Mouse (Mus musculus): ENCODE results near the gene Ulk3. TPM values are rescaled to one million over a fixed set of nuclear protein-coding genes. Genes with fewer than 3 reads are reported as not detected.

Gene Ulk3
- total and polyA plus RNA-seq, 3 experiments, result 5.7 to 19.1 (median 6.7) TPM

GRCm38 (mm10) chr9:57547869-57548268, 41.4 kb upstream of the Ulk3 start:
- Histone ChIP-seq H3K4me3 (no peak overlapping the region), H3K4me1 (ENCODE audit: control insufficient read depth, insufficient read depth, low read length) (peaks cover 15% of the 10 kb centered on the region), H3K27me3 (ENCODE audit: control insufficient read depth, insufficient read depth, low read length) (no peaks in the 10 kb centered on the region), H3K9ac (ENCODE audit: low read depth, low read length) (no peak overlapping the region), H3K36me3 (ENCODE audit: control insufficient read depth, insufficient read depth, low read length) (peaks cover 4% of the 10 kb centered on the region; the same call in 1 of the 2 replicates), H3K79me2 (replicated peaks; ENCODE audit: control insufficient read depth, insufficient read depth, low read length) (no peaks in the 10 kb centered on the region; the same call in 1 of the 2 replicates), H3K27ac (peak overlapping the region; percentile 26; the same call in 1 of the 2 replicates)
- DNase-seq, result no peak
- WGBS, result 78% methylated on average over 11 of the region's 11 CpGs
- TF ChIP-seq POLR2A (IDR thresholded peaks at IDR 0.05; ENCODE audit: insufficient read depth, low read depth, low read length) (no peak), CTCF (IDR thresholded peaks at IDR 0.05) (no peak), EP300 (IDR thresholded peaks at IDR 0.05; ENCODE audit: insufficient read depth, low read depth, low read length) (no peak)
- intact Hi-C loops (cut with DNase I), result no loop called here

- no peaks in the 10 kb centered on the region for H3K27me3 ChIP-seq (ENCODE audit: control insufficient read depth, insufficient read depth, low read length)
- peaks cover 15% of the 10 kb centered on the region for H3K4me1 ChIP-seq (ENCODE audit: control insufficient read depth, insufficient read depth, low read length)
- DNase-seq, result peak in 1 of 2 experiments; percentile 38
- H3K9ac ChIP-seq (ENCODE audit: low read depth, low read length), result no peak overlapping the region
- peaks cover 4% of the 10 kb centered on the region; the same call in 1 of the 2 replicates for H3K36me3 ChIP-seq (ENCODE audit: control insufficient read depth, insufficient read depth, low read length)
- intact Hi-C loops (cut with DNase I), result no loop called here
- 76% methylated on average over 4 of the region's 4 CpGs for WGBS
- H3K4me3 ChIP-seq, result no peak overlapping the region
- TF ChIP-seq CTCF (IDR thresholded peaks at IDR 0.05), result no peak
- TF ChIP-seq POLR2A (IDR thresholded peaks at IDR 0.05; ENCODE audit: insufficient read depth, low read depth, low read length), result no peak
- TF ChIP-seq EP300 (IDR thresholded peaks at IDR 0.05; ENCODE audit: insufficient read depth, low read depth, low read length), result no peak
- H3K27ac ChIP-seq, result peak overlapping the region; percentile 61
- H3K79me2 ChIP-seq (replicated peaks; ENCODE audit: control insufficient read depth, insufficient read depth, low read length), result no peaks in the 10 kb centered on the region; the same call in 1 of the 2 replicates
Measured at GRCm38 (mm10) chr9:57549186-57549585, 40.1 kb upstream of the Ulk3 start.

- DNase-seq, result peak; percentile 60 to 77
- Histone ChIP-seq H3K4me1 (ENCODE audit: control insufficient read depth, insufficient read depth, low read length) (peaks cover 15% of the 10 kb centered on the region), H3K79me2 (replicated peaks; ENCODE audit: control insufficient read depth, insufficient read depth, low read length) (no peaks in the 10 kb centered on the region; the same call in 1 of the 2 replicates), H3K4me3 (no peak overlapping the region), H3K27me3 (ENCODE audit: control insufficient read depth, insufficient read depth, low read length) (no peaks in the 10 kb centered on the region), H3K9ac (ENCODE audit: low read depth, low read length) (0 out of 2 replicates have a peak overlapping the region, but pooled peaks have one; percentile 43), H3K27ac (peak overlapping the region; percentile 61), H3K36me3 (ENCODE audit: control insufficient read depth, insufficient read depth, low read length) (peaks cover 4% of the 10 kb centered on the region; the same call in 1 of the 2 replicates)
- intact Hi-C loops (cut with DNase I), result no loop called here
- TF ChIP-seq POLR2A (IDR thresholded peaks at IDR 0.05; ENCODE audit: insufficient read depth, low read depth, low read length) (peak; percentile 43), CTCF (IDR thresholded peaks at IDR 0.05) (no peak), EP300 (IDR thresholded peaks at IDR 0.05; ENCODE audit: insufficient read depth, low read depth, low read length) (peak; percentile 63; the same call in 1 of the 2 replicates)
- 50% methylated on average over 11 of the region's 11 CpGs for WGBS
Measured at GRCm38 (mm10) chr9:57550126-57550862, 39.0 kb upstream of the Ulk3 start.

GRCm38 (mm10) chr9:57552139-57552887, 36.9 kb upstream of the Ulk3 start, which contains the start of gene Mpi:
Gene Mpi, minus strand, starts transcription at chr9:57552763.
- 0 out of 2 replicates have a peak, but pooled peaks have one; percentile 28 for TF ChIP-seq EP300 (IDR thresholded peaks at IDR 0.05; ENCODE audit: insufficient read depth, low read depth, low read length)
- peak; percentile 88 for TF ChIP-seq POLR2A (IDR thresholded peaks at IDR 0.05; ENCODE audit: insufficient read depth, low read depth, low read length)
- TF ChIP-seq CTCF (IDR thresholded peaks at IDR 0.05), result no peak
- peak within 1 kb of the TSS; percentile 88 for H3K9ac ChIP-seq (ENCODE audit: low read depth, low read length)
- DNase-seq, result peak; percentile 79 to 82
- intact Hi-C loops (cut with DNase I), result no loop called here
- no peaks in the 10 kb centered on the region; the same call in 1 of the 2 replicates for H3K79me2 ChIP-seq (replicated peaks; ENCODE audit: control insufficient read depth, insufficient read depth, low read length)
- 1% methylated on average over 28 of the region's 28 CpGs for WGBS
- peaks cover 12% of the 10 kb centered on the region for H3K4me1 ChIP-seq (ENCODE audit: control insufficient read depth, insufficient read depth, low read length)
- peaks cover 4% of the 10 kb centered on the region; the same call in 1 of the 2 replicates for H3K36me3 ChIP-seq (ENCODE audit: control insufficient read depth, insufficient read depth, low read length)
- H3K4me3 ChIP-seq, result peak within 1 kb of the TSS; percentile 73
- peak within 1 kb of the TSS; percentile 81 for H3K27ac ChIP-seq
- H3K27me3 ChIP-seq (ENCODE audit: control insufficient read depth, insufficient read depth, low read length), result no peaks in the 10 kb centered on the region

- no peaks in the 10 kb centered on the region; the same call in 1 of the 2 replicates for H3K79me2 ChIP-seq (replicated peaks; ENCODE audit: control insufficient read depth, insufficient read depth, low read length)
- H3K36me3 ChIP-seq (ENCODE audit: control insufficient read depth, insufficient read depth, low read length), result peaks cover 4% of the 10 kb centered on the region; the same call in 1 of the 2 replicates
- DNase-seq, result no peak
- TF ChIP-seq CTCF (IDR thresholded peaks at IDR 0.05), result no peak
- no peak for TF ChIP-seq EP300 (IDR thresholded peaks at IDR 0.05; ENCODE audit: insufficient read depth, low read depth, low read length)
- peaks cover 12% of the 10 kb centered on the region for H3K4me1 ChIP-seq (ENCODE audit: control insufficient read depth, insufficient read depth, low read length)
- H3K9ac ChIP-seq (ENCODE audit: low read depth, low read length), result no peak overlapping the region
- no peaks in the 10 kb centered on the region for H3K27me3 ChIP-seq (ENCODE audit: control insufficient read depth, insufficient read depth, low read length)
- H3K27ac ChIP-seq, result no peak overlapping the region; the same call in 1 of the 2 replicates
- intact Hi-C loops (cut with DNase I), result no loop called here
- 76% methylated on average over 11 of the region's 11 CpGs for WGBS
- H3K4me3 ChIP-seq, result no peak overlapping the region
Measured at GRCm38 (mm10) chr9:57553119-57553518, 36.1 kb upstream of the Ulk3 start.
